Mouse (Mus musculus): ENCODE measurements at regions not wholly inside any gene's neighbourhood (a gene's known extent, or its start where the extent isn't known, plus 50 kb on each side); places are given as distances from the start of the nearest gene placed in this dataset.

DNA sequence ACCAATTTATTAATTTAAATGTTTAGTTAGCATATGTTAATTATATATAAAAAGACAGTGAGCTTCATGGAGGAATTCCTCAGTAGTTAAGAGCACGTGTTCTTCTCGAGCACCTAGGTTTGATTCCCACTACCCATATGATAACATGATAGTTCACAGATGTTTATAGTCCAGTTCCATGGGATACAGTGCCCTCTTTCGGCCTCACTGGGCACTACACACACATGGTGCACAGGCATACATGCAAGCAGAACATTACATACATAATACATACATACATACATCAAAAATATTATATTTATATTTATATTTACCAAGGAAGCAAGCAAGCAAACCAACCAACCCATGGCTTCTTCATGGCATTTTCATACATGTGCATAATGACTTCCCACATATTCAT is 51.6 kb upstream of the Fam180a start:
- Histone ChIP-seq H3K36me3 (no peaks in the 10 kb centered on the region), H3K27me3 (ENCODE audit: low read depth, poor library complexity, severe bottlenecking) (peaks cover 7% of the 10 kb centered on the region; the same call in 1 of the 2 replicates), H3K4me3 (no peak overlapping the region), H3K4me1 (peaks cover 9% of the 10 kb centered on the region), H3K27ac (replicated peaks) (no peak overlapping the region), H3K9me3 (replicated peaks) (no peaks in the 10 kb centered on the region)
- WGBS = 94% methylated on average over 3 of the region's 3 CpGs
- no peak for DNase-seq (ENCODE audit: low spot score)

DNA sequence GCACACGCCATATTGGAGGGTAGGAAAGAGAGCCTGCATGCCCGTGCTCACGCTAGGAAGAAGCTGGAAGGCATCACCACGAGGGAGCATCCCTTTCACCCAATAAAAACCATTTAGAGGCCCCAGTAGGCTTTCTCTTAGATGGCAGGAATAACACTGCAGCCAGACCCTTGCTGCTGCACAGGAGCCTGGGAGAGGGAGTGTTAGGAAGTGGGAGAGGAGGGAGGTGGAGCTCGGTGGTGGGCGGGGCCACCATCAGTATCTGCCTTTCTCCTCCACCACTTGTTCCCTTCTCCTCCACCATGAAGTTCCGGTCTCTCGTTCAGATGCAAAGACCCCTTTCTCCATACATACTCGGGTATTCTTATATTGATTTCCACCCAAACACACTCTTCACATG is 50.6 kb upstream of the Fam180a start:
- Histone ChIP-seq H3K27ac (replicated peaks) (no peak overlapping the region), H3K4me1 (peaks cover 9% of the 10 kb centered on the region), H3K36me3 (no peaks in the 10 kb centered on the region), H3K27me3 (ENCODE audit: low read depth, poor library complexity, severe bottlenecking) (peaks cover under 1% of the 10 kb centered on the region; the same call in 1 of the 2 replicates), H3K9me3 (replicated peaks) (no peaks in the 10 kb centered on the region), H3K4me3 (no peak overlapping the region)
- WGBS = 89% methylated on average over 9 of the region's 9 CpGs
- no peak for DNase-seq (ENCODE audit: low spot score)
